Mouse (Mus musculus) heart, embryonic 15.5 days (tissue): ENCODE data around the gene Wnt10b. TPM values are rescaled to one million over a fixed set of nuclear protein-coding genes. Genes with fewer than 3 reads are reported as not detected.

ENCODE experiments used
- ATAC-seq: fragments of 200-750 bp; cut with Nextera tagmentation; replicated peaks from 2 replicates; pipeline ENCODE4 v1.8.0; 2017; ENCODE audit warnings: low read depth, moderate TSS enrichment; ENCODE audit not compliant: insufficient number of reproducible peaks, insufficient read depth, low FRiP score
- H3K27ac ChIP-seq: fragments of 300-500 bp; sonication (generic); 2 replicates; pipeline ENCODE4 v1.5.1; 2015; ENCODE audit warnings: mild to moderate bottlenecking, inconsistent platforms
- H3K27me3 ChIP-seq: fragments of 300-500 bp; sonication (generic); 2 replicates; pipeline ENCODE4 v1.6.1; 2015; ENCODE audit warnings: inconsistent platforms
- H3K36me3 ChIP-seq: fragments of 300-500 bp; sonication (generic); 2 replicates; pipeline ENCODE4 v1.6.1; 2015; ENCODE audit warnings: mild to moderate bottlenecking, inconsistent platforms
- H3K4me1 ChIP-seq: fragments of 300-500 bp; sonication (generic); replicated peaks from 2 replicates; pipeline ENCODE4 v1.6.1; 2015; ENCODE audit warnings: inconsistent platforms
- H3K4me2 ChIP-seq: fragments of 300-500 bp; sonication (generic); 2 replicates; pipeline ENCODE4 v1.6.1; 2015; ENCODE audit warnings: inconsistent platforms, mild to moderate bottlenecking, moderate library complexity
- H3K4me3 ChIP-seq: fragments of 300-500 bp; sonication (generic); 2 replicates; pipeline ENCODE4 v1.5.1; 2015; ENCODE audit warnings: mild to moderate bottlenecking, inconsistent platforms
- H3K9ac ChIP-seq: fragments of 300-500 bp; sonication (generic); 2 replicates; pipeline ENCODE4 v1.6.1; 2015; ENCODE audit warnings: mild to moderate bottlenecking, inconsistent platforms
- H3K9me3 ChIP-seq: fragments of 300-500 bp; sonication (generic); replicated peaks from 2 replicates; pipeline ENCODE4 v1.6.1; 2016; ENCODE audit warnings: inconsistent platforms
- WGBS: fragments of 180-500 bp; shearing (Covaris S2); methylation state at CpG from one replicate; pipeline ENCODE4 v1.1.7; 2015; ENCODE audit warnings: mixed read lengths; 5-methylcytosine and 5-hydroxymethylcytosine counted together
- polyA plus RNA-seq: library from polyadenylated mRNA; unstranded; fragments of >200 nt; fragmentation: Nextera tagmentation; extraction: Ambion mirVana; gene quantifications from 2 replicates; pipeline ENCODE4 v1.2.1, GENCODE M21; 2015

Wnt10b gene
- polyA plus RNA-seq, 1 experiment from 2014 or later: not detected

GRCm38 (mm10) chr15:98727443-98728321 lies 50.3 kb downstream of the Wnt10b start, which contains the start of gene Fkbp11:
Gene Fkbp11, minus strand, starts transcription at chr15:98728198.
- Histone ChIP-seq H3K4me1 (peaks cover 18% of the 10 kb centered on the region), H3K4me3 (peak within 1 kb of the TSS; percentile 67), H3K36me3 (no peaks in the 10 kb centered on the region), H3K4me2 (peak within 1 kb of the TSS; percentile 96), H3K27ac (0 out of 2 replicates have a peak within 1 kb of the TSS, but pooled peaks have one; percentile 14), H3K27me3 (peaks cover 11% of the 10 kb centered on the region), H3K9ac (peak within 1 kb of the TSS; percentile 66), H3K9me3 (no peaks in the 10 kb centered on the region)
- under 1% methylated on average over 39 of the region's 39 CpGs for WGBS
- ATAC-seq: peak; percentile 75

- H3K9ac ChIP-seq: peak overlapping the region; percentile 66
- 48% methylated on average over 7 of the region's 7 CpGs for WGBS
- no peaks in the 10 kb centered on the region for H3K36me3 ChIP-seq
- no peaks in the 10 kb centered on the region for H3K9me3 ChIP-seq
- ATAC-seq: no peak
- no peak overlapping the region for H3K27ac ChIP-seq
- H3K4me3 ChIP-seq: peak overlapping the region; percentile 67
- H3K27me3 ChIP-seq: peaks cover 11% of the 10 kb centered on the region
- peaks cover 22% of the 10 kb centered on the region for H3K4me1 ChIP-seq
- H3K4me2 ChIP-seq: peak overlapping the region; percentile 96
Measured at GRCm38 (mm10) chr15:98726746-98727145, 51.2 kb downstream of the Wnt10b start.

- H3K4me3 ChIP-seq: no peak overlapping the region
- no peaks in the 10 kb centered on the region for H3K9me3 ChIP-seq
- H3K27me3 ChIP-seq: peaks cover 12% of the 10 kb centered on the region
- no peaks in the 10 kb centered on the region for H3K36me3 ChIP-seq
- no peak overlapping the region for H3K9ac ChIP-seq
- WGBS: 72% methylated on average over 4 of the region's 4 CpGs
- H3K27ac ChIP-seq: no peak overlapping the region
- no peak for ATAC-seq
- H3K4me1 ChIP-seq: peaks cover 22% of the 10 kb centered on the region
- no peak overlapping the region for H3K4me2 ChIP-seq
Measured at GRCm38 (mm10) chr15:98726079-98726478, 51.9 kb downstream of the Wnt10b start.

- Histone ChIP-seq H3K9me3 (no peaks in the 10 kb centered on the region), H3K4me2 (0 out of 2 replicates have a peak overlapping the region, but pooled peaks have one; percentile 19), H3K27ac (no peak overlapping the region), H3K4me3 (no peak overlapping the region), H3K27me3 (peaks cover 11% of the 10 kb centered on the region), H3K9ac (no peak overlapping the region), H3K4me1 (peaks cover 22% of the 10 kb centered on the region), H3K36me3 (no peaks in the 10 kb centered on the region)
- ATAC-seq: no peak
- WGBS: 36% methylated on average over 19 of the region's 19 CpGs
Measured at GRCm38 (mm10) chr15:98724441-98724840, 53.5 kb downstream of the Wnt10b start.

GRCm38 (mm10) chr15:98722854-98723253 lies 55.1 kb downstream of the Wnt10b start:
- Histone ChIP-seq H3K4me3 (no peak overlapping the region), H3K9ac (no peak overlapping the region), H3K27me3 (peaks cover 13% of the 10 kb centered on the region), H3K36me3 (no peaks in the 10 kb centered on the region), H3K9me3 (no peaks in the 10 kb centered on the region), H3K4me2 (peak overlapping the region; percentile 28), H3K4me1 (peaks cover 21% of the 10 kb centered on the region), H3K27ac (no peak overlapping the region)
- ATAC-seq: no peak
- 44% methylated on average over 14 of the region's 14 CpGs for WGBS

- Histone ChIP-seq H3K4me2 (no peak overlapping the region), H3K9me3 (no peaks in the 10 kb centered on the region), H3K4me3 (no peak overlapping the region), H3K27me3 (peaks cover 13% of the 10 kb centered on the region), H3K27ac (no peak overlapping the region), H3K9ac (no peak overlapping the region), H3K36me3 (no peaks in the 10 kb centered on the region), H3K4me1 (peaks cover 15% of the 10 kb centered on the region)
- no peak for ATAC-seq
- WGBS: 74% methylated on average over 8 of the region's 8 CpGs
Measured at GRCm38 (mm10) chr15:98722191-98722590, 55.8 kb downstream of the Wnt10b start.

Other genes with a start within 250 kb of the Wnt10b start
- gene Kansl2, start 243.9 kb downstream of the Wnt10b start, polyA plus RNA-seq: 70.0 and 81.2 TPM in 2 replicates
- gene Ccnt1, start 207.2 kb downstream of the Wnt10b start, polyA plus RNA-seq: 33.2 and 38.0 TPM in 2 replicates
- gene 4930415O20Rik, start 207.1 kb downstream of the Wnt10b start, polyA plus RNA-seq: 0.40 and 0.74 TPM in 2 replicates
- 36.5 and 43.0 TPM in 2 replicates for gene Adcy6, start 168.1 kb downstream of the Wnt10b start, polyA plus RNA-seq
- 8.7 and 12.8 TPM in 2 replicates for gene Cacnb3, start 147.3 kb downstream of the Wnt10b start, polyA plus RNA-seq
- 16.1 and 17.8 TPM in 2 replicates for gene Ddx23, start 115.3 kb downstream of the Wnt10b start, polyA plus RNA-seq
- gene Rnd1, start 100.7 kb downstream of the Wnt10b start, polyA plus RNA-seq: 1.1 and 1.2 TPM in 2 replicates
- 0.87 and 1.0 TPM in 2 replicates for gene Ccdc65, start 69.9 kb downstream of the Wnt10b start, polyA plus RNA-seq
- gene Fkbp11, start 50.0 kb downstream of the Wnt10b start, polyA plus RNA-seq: 20.9 and 26.6 TPM in 2 replicates
- gene Arf3, start 14.9 kb downstream of the Wnt10b start, polyA plus RNA-seq: 29.5 and 41.5 TPM in 2 replicates
- not detected in 2 replicates for gene Wnt1, start 11.7 kb upstream of the Wnt10b start, polyA plus RNA-seq
- gene Ddn, start 31.3 kb upstream of the Wnt10b start, polyA plus RNA-seq: 0.32 and 0.66 TPM in 2 replicates
- 93.5 and 100 TPM in 2 replicates for gene Prkag1, start 53.4 kb upstream of the Wnt10b start, polyA plus RNA-seq
- gene Kmt2d, start 93.1 kb upstream of the Wnt10b start, polyA plus RNA-seq: 7.6 and 9.3 TPM in 2 replicates
- gene Rhebl1, start 116.4 kb upstream of the Wnt10b start, polyA plus RNA-seq: 5.9 and 6.7 TPM in 2 replicates
- gene Dhh, start 120.4 kb upstream of the Wnt10b start, polyA plus RNA-seq: 2.1 and 4.2 TPM in 2 replicates
- 10.7 and 13.7 TPM in 2 replicates for gene Lmbr1l, start 140.1 kb upstream of the Wnt10b start, polyA plus RNA-seq
- gene Tuba1b, start 156.4 kb upstream of the Wnt10b start, polyA plus RNA-seq: 1,310 and 1,493 TPM in 2 replicates
- gene Gm49450, start 175.4 kb upstream of the Wnt10b start, polyA plus RNA-seq: not detected in 2 replicates
- gene Tuba1a, start 175.6 kb upstream of the Wnt10b start, polyA plus RNA-seq: 719 and 906 TPM in 2 replicates